24 mouse cellular contexts compared by ENCODE assay signal in genomic region chr16:30664433-30664832, GRCm38 (mm10).
"Had no signal": no experiment of that assay in that cellular context is flagged by ENCODE, and none has a peak within 500 bp of the region (broad histone marks: within the 10 kb centered on the region; RNA-seq: fewer than 3 reads in every experiment).

No protein-coding gene starts in this region.

- H3K27me3 ChIP-seq: liver, embryonic 12.5 days; liver, embryonic 15.5 days; midbrain, embryonic 13.5 days; neural tube, embryonic 13.5 days; stomach, embryonic 15.5 days had no signal

- H3K4me1 ChIP-seq: liver, embryonic 12.5 days; liver, embryonic 15.5 days; lung, embryonic 15.5 days; midbrain, embryonic 13.5 days; stomach, embryonic 15.5 days had no signal

- H3K27ac ChIP-seq: kidney, postnatal 0 days; left cerebral cortex, adult 2 months; limb, embryonic 10.5 days; limb, embryonic 13.5 days; liver, embryonic 12.5 days; liver, embryonic 15.5 days; lung, embryonic 15.5 days; midbrain, embryonic 10.5 days; midbrain, embryonic 13.5 days; neural tube, embryonic 13.5 days; stomach, embryonic 15.5 days had no signal

- H3K36me3 ChIP-seq: limb, embryonic 10.5 days; limb, embryonic 13.5 days; liver, embryonic 12.5 days; liver, embryonic 15.5 days; lung, embryonic 15.5 days; midbrain, embryonic 10.5 days; midbrain, embryonic 13.5 days; neural tube, embryonic 13.5 days; stomach, embryonic 15.5 days had no signal

- H3K4me3 ChIP-seq: left cerebral cortex, adult 2 months; limb, embryonic 10.5 days; limb, embryonic 13.5 days; liver, embryonic 12.5 days; liver, embryonic 15.5 days; lung, embryonic 15.5 days; megakaryocyte, embryonic 14.5 days; midbrain, embryonic 10.5 days; midbrain, embryonic 13.5 days; myocyte; neural tube, embryonic 13.5 days; stomach, embryonic 15.5 days had no signal

- H3K4me2 ChIP-seq: limb, embryonic 13.5 days; liver, embryonic 12.5 days; liver, embryonic 15.5 days; lung, embryonic 15.5 days; midbrain, embryonic 13.5 days; neural tube, embryonic 13.5 days; stomach, embryonic 15.5 days had no signal

- H3K9me3 ChIP-seq: limb, embryonic 10.5 days; limb, embryonic 13.5 days; liver, embryonic 12.5 days; liver, embryonic 15.5 days; lung, embryonic 15.5 days; megakaryocyte, embryonic 14.5 days; midbrain, embryonic 10.5 days; midbrain, embryonic 13.5 days; neural tube, embryonic 13.5 days; stomach, embryonic 15.5 days had no signal

- ATAC-seq: intestine, postnatal 0 days; liver, embryonic 12.5 days; midbrain, embryonic 13.5 days; midbrain, embryonic 16.5 days had no signal

- H3K9ac ChIP-seq: limb, embryonic 13.5 days; liver, embryonic 12.5 days; liver, embryonic 15.5 days; lung, embryonic 15.5 days; midbrain, embryonic 13.5 days; neural tube, embryonic 13.5 days; stomach, embryonic 15.5 days had no signal

- DNase-seq: layer of hippocampus, postnatal 36 days; liver; lung, adult 18-20 months; lung, postnatal 10 days; lung, postnatal 36 days; retina, postnatal 1 day; right cerebral cortex, postnatal 25 days; spleen, adult 18-20 months; thymus, postnatal 25 days had no signal
